Mouse (Mus musculus) liver, adult 2 months (tissue): ENCODE measurements around the gene Mtrex. TPM values are rescaled to one million over a fixed set of nuclear protein-coding genes. Genes with fewer than 3 reads are reported as not detected.
A peak's percentile ranks its signal among the peaks of the same experiment; 100 is the strongest.

Experiments used
- DNase-seq: peaks from one replicate; pipeline ENCODE4 v3.0.0-alpha.2; 2011; ENCODE audit warnings: low read depth, low spot score; ENCODE audit errors: extremely low read depth
- H3K27ac ChIP-seq: fragments of 200-500 bp; replicated peaks from 2 replicates; pipeline ENCODE4 v1.5.1; 2012; ENCODE audit warnings: low read depth, mild to moderate bottlenecking, control low read depth, inconsistent platforms, low read length; ENCODE audit not compliant: insufficient read depth
- H3K27me3 ChIP-seq: fragments of 200-500 bp; 2 replicates; pipeline ENCODE4 v1.6.1; 2012; ENCODE audit warnings: mild to moderate bottlenecking, moderate library complexity, low read length, inconsistent platforms; ENCODE audit not compliant: control insufficient read depth, insufficient read depth
- H3K36me3 ChIP-seq: fragments of 200-500 bp; 2 replicates; pipeline ENCODE4 v1.6.1; 2012; ENCODE audit warnings: low read length, inconsistent platforms; ENCODE audit not compliant: control insufficient read depth, insufficient read depth
- H3K4me1 ChIP-seq: fragments of 200-500 bp; 2 replicates; pipeline ENCODE4 v1.6.1; 2011; ENCODE audit warnings: low read length; ENCODE audit not compliant: control insufficient read depth, insufficient read depth
- H3K4me3 ChIP-seq: fragments of 200-500 bp; 2 replicates; pipeline ENCODE4 v1.5.1; 2011; ENCODE audit warnings: low read depth, mild to moderate bottlenecking, control low read depth, low read length, moderate library complexity; ENCODE audit not compliant: insufficient read depth
- H3K79me2 ChIP-seq: fragments of 200-500 bp; 2 replicates; pipeline ENCODE4 v1.6.1; 2012; ENCODE audit warnings: inconsistent platforms, mild to moderate bottlenecking, low read length, moderate library complexity; ENCODE audit not compliant: control insufficient read depth, insufficient read depth
- H3K9ac ChIP-seq: fragments of 200-500 bp; 2 replicates; pipeline ENCODE4 v1.6.1; 2012; ENCODE audit warnings: low read depth, mild to moderate bottlenecking, control low read depth, inconsistent platforms, low read length
- CTCF ChIP-seq: fragments of 200-500 bp; IDR thresholded peaks from 2 replicates; pipeline ENCODE4 v1.5.1; 2011; ENCODE audit warnings: low read depth, low read length, control low read depth
- POLR2A ChIP-seq: fragments of 200-500 bp; IDR thresholded peaks from 2 replicates; pipeline ENCODE4 v1.6.1; 2011; ENCODE audit warnings: low read length, control low read depth; ENCODE audit not compliant: insufficient read depth; ENCODE audit errors: extremely low read depth
- WGBS: fragments of 180-500 bp; shearing (Covaris S2); methylation state at CpG from one replicate; pipeline ENCODE4 v1.1.7; 2018; 5-methylcytosine and 5-hydroxymethylcytosine counted together
- polyA plus RNA-seq: library from polyadenylated mRNA; depleted of rRNA; stranded (reverse); fragments of >200 nt; gene quantifications from 2 replicates; pipeline ENCODE4 v1.2.3, GENCODE M21; 2012
- total RNA-seq: library from RNA; depleted of rRNA; stranded (reverse); fragments of >200 nt; gene quantifications from 2 replicates; pipeline ENCODE4 v1.2.3, GENCODE M21; 2014

The Mtrex gene
- total and polyA plus RNA-seq, 2 experiments, result 2.9 to 18.2 TPM

DNA sequence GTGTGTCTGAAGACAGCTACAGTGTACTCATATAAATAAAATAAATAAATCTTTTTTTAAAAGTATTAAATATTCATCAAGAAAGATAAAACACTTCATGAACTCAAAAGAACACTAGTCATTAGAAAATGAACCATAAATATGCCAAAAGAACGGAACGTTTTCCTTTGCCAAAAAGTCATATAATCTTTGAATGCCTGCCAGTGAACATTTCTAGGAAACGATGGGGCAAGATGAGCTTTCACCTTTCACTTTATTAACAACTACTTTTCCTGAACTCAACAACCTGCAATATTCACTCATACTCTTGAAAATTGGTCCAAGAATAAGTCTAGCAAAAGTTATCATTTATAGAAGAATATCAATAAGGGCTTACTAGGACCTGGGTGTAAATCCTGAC lies 25.0 kb downstream of the Mtrex start:
- Histone ChIP-seq H3K27me3 (no peaks in the 10 kb centered on the region), H3K27ac (no peak overlapping the region), H3K79me2 (no peaks in the 10 kb centered on the region), H3K36me3 (peaks cover 54% of the 10 kb centered on the region), H3K4me1 (no peaks in the 10 kb centered on the region), H3K4me3 (no peak overlapping the region), H3K9ac (no peak overlapping the region)
- peak; percentile 28 for DNase-seq
- WGBS, result 20% methylated on average over 3 of the region's 3 CpGs
- TF ChIP-seq POLR2A (no peak), CTCF (no peak)

DNA sequence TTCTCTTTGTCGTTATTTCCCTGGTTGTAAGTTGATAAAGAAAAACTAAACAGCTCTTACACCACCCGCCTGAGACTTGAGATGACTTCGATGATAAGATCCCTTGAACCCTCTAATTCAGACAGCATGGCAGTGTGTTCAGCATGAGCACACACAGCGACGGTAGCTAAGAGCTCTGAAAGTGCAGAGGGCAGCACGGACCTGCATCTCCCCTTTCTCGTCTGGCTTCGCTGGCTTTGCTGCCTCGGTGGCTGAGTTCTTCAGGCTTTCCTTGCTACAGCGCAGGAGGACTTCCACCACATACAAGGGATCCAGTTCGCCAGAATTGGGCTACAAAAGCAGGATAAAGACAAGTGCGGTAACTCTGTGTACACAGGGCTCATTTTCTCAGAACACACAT lies 40.0 kb downstream of the Mtrex start:
- TF ChIP-seq POLR2A (no peak), CTCF (no peak)
- H3K27me3 ChIP-seq, result no peaks in the 10 kb centered on the region
- no peak for DNase-seq
- H3K27ac ChIP-seq, result no peak overlapping the region
- H3K4me3 ChIP-seq, result no peak overlapping the region
- no peaks in the 10 kb centered on the region for H3K4me1 ChIP-seq
- H3K36me3 ChIP-seq, result peaks cover 62% of the 10 kb centered on the region
- no peaks in the 10 kb centered on the region for H3K79me2 ChIP-seq
- 94% methylated on average over 12 of the region's 12 CpGs for WGBS
- H3K9ac ChIP-seq, result no peak overlapping the region

DNA sequence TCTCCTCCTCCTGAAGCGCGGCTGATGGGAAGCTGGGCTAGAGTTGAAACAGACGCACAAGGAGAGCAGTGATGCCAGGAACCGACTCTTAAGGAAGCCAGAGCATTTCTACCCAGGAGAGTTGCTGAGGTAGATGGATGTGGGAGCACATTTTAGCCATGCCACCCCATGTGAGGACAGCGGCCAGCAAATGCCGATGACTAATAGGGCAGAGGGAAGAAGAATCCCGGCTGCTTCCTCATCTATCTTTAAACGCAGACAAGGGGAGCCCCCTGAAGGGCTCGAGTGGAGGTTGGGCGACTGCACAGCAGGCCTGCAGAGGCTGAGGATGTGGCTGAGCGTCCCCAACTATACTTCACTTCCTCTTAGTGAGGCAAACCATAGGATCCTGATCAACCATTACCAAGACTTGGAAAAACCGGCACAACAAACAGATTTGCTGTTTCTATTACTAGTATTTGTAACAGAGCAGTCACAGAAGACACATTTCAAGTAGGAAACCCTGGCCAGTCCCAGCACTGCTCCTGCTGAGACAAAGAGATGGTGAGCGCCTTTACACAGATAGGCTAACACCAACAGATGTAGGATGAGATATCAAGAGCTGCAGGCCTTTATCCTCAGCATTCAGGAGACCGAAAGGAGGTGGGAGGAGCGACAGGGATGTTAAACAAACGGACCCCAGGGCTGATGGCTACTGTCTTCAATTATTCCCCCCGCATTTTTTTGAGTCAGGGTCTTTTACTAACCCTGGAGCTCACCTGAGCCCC lies 55.5 kb downstream of the Mtrex start:
- Histone ChIP-seq H3K36me3 (peaks cover 68% of the 10 kb centered on the region), H3K9ac (no peak overlapping the region), H3K4me1 (no peaks in the 10 kb centered on the region), H3K27me3 (no peaks in the 10 kb centered on the region), H3K27ac (no peak overlapping the region), H3K79me2 (no peaks in the 10 kb centered on the region), H3K4me3 (no peak overlapping the region)
- DNase-seq, result no peak
- WGBS, result 80% methylated on average over 17 of the region's 17 CpGs
- TF ChIP-seq POLR2A, result no peak
- TF ChIP-seq CTCF, result no peak

DNA sequence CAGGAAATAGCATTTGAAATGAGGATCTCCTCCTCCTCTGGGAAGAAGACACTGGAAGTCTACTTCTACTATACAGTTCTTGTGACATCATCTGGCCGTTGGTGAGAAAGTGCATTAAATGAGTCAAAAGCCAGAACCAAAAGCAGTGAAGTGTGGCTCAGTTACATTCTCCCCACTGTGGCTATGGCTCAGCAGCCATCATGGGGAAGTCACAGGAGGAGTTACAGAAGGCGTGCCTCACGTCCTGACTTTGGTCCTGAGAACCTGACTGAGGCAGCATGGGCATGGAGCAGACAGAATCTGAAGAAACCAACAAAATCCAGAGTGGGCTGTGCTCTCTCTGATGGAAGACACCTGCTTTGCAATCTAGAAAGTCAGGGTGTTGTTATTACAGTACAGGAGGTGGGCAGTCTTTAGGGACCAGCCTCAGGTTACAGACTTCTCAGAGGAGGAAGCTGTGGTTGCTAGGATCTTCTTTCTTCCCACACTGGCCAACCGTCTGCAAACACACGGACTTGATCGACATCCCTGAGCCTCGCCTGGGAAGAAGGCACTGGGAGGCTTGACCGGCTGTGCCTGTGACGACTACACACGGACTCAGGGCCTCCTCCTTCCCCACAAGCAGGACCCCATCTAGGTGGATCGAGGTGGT lies 57.0 kb downstream of the Mtrex start:
- Histone ChIP-seq H3K79me2 (no peaks in the 10 kb centered on the region), H3K4me1 (no peaks in the 10 kb centered on the region), H3K4me3 (no peak overlapping the region), H3K27me3 (no peaks in the 10 kb centered on the region), H3K27ac (no peak overlapping the region), H3K9ac (no peak overlapping the region), H3K36me3 (peaks cover 75% of the 10 kb centered on the region)
- 85% methylated on average over 11 of the region's 11 CpGs for WGBS
- DNase-seq, result no peak
- TF ChIP-seq POLR2A (no peak), CTCF (no peak)

DNA sequence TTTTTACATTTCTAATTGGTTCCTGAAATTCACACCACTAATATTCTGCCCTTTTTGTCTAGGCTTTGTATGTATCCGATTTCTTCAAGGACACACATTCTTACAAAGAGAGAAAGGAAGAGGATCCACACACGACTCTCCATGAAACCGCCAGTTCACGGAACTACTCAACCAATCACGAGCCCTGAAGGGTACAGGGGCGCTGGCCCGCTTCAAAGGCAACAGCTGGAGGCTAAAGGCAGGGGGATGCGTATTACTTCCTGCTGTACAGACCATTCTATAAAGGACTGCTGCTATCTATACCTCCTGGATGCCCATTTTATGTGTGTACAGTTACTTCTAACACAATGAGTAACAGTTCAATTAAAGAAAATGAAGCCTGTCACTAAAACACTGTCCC lies 59.8 kb downstream of the Mtrex start:
- Histone ChIP-seq H3K36me3 (peaks cover 68% of the 10 kb centered on the region), H3K4me1 (no peaks in the 10 kb centered on the region), H3K27ac (no peak overlapping the region), H3K27me3 (no peaks in the 10 kb centered on the region), H3K4me3 (no peak overlapping the region), H3K9ac (no peak overlapping the region), H3K79me2 (no peaks in the 10 kb centered on the region)
- no peak for DNase-seq
- WGBS, result 93% methylated on average over 8 of the region's 8 CpGs
- TF ChIP-seq POLR2A (no peak), CTCF (no peak)

DNA sequence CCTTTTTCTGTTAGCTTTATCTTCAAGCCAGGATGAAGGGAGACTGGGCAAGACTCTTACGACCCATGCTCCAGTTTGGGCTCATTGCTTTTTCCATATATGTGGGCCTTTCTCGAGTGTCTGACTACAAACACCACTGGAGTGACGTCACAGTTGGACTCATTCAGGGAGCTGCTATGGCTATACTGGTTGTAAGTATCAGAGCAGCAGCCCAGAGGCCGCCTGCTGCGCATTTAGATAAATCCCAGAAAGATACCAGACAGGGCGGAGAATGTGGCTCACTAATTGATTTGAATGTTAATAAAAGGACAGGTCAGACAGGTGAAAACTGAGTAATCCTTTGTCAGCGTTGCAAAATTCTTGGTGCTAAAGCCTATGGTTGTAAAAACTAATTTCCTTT lies 60.4 kb downstream of the Mtrex start:
- no peak overlapping the region for H3K9ac ChIP-seq
- no peaks in the 10 kb centered on the region for H3K27me3 ChIP-seq
- no peaks in the 10 kb centered on the region for H3K79me2 ChIP-seq
- H3K4me3 ChIP-seq, result no peak overlapping the region
- peaks cover 62% of the 10 kb centered on the region for H3K36me3 ChIP-seq
- H3K27ac ChIP-seq, result no peak overlapping the region
- no peaks in the 10 kb centered on the region for H3K4me1 ChIP-seq
- TF ChIP-seq CTCF (no peak), POLR2A (no peak)
- DNase-seq, result no peak
- WGBS, result 87% methylated on average over 7 of the region's 7 CpGs
